Mouse (Mus musculus) kidney, adult 10 weeks (tissue): ENCODE measurements around the gene 1700012B09Rik. TPM values are rescaled to one million over a fixed set of nuclear protein-coding genes. Genes with fewer than 3 reads are reported as not detected.

Experiments used
- polyA plus RNA-seq: library from polyadenylated mRNA; stranded (reverse); fragments of 350-450 nt; fragmentation: Illumina TruSeq; extraction: RNeasy Lipid Tissue Mini Kit (QIAGEN cat#74804); gene quantifications from one replicate; pipeline ENCODE4 v1.2.3, GENCODE M21; 2014; ENCODE audit warnings: low read depth, low replicate concordance

1700012B09Rik gene
- not detected for polyA plus RNA-seq

GRCm38 (mm10) chr9:14770803-14771471 lies at the start of gene 1700012B09Rik:
TSS of gene 1700012B09Rik (minus strand) at chr9:14771030.

GRCm38 (mm10) chr9:14784039-14785002 lies 13.5 kb upstream of the 1700012B09Rik start, which contains the start of the genes Mre11a and Ankrd49:
TSS of gene Mre11a (plus strand) at chr9:14784654.
TSS of gene Ankrd49 (minus strand) at chr9:14784856.

GRCm38 (mm10) chr9:14752001-14752522 lies 18.8 kb downstream of the 1700012B09Rik start, which contains the start of gene Fut4:
TSS of gene Fut4 (minus strand) at chr9:14752393.

GRCm38 (mm10) chr9:14740151-14740924 lies 30.5 kb downstream of the 1700012B09Rik start, which contains the start of gene Piwil4:
TSS of gene Piwil4 (minus strand) at chr9:14740733.

Other genes starting within 250 kb of the 1700012B09Rik start
- 6.5 TPM for gene Amotl1, start 126.0 kb downstream of the 1700012B09Rik start, polyA plus RNA-seq
- not detected for gene Piwil4, start 30.3 kb downstream of the 1700012B09Rik start, polyA plus RNA-seq
- 1.7 TPM for gene Fut4, start 18.6 kb downstream of the 1700012B09Rik start, polyA plus RNA-seq
- 18.3 TPM for gene Mre11a, start 13.6 kb upstream of the 1700012B09Rik start, polyA plus RNA-seq
- 28.0 TPM for gene Ankrd49, start 13.8 kb upstream of the 1700012B09Rik start, polyA plus RNA-seq
- not detected for gene Gpr83, start 89.2 kb upstream of the 1700012B09Rik start, polyA plus RNA-seq
- gene Izumo1r, start 132.9 kb upstream of the 1700012B09Rik start, polyA plus RNA-seq: not detected